Mouse (Mus musculus): ENCODE results near the gene Tesk2. TPM values are rescaled to one million over a fixed set of nuclear protein-coding genes. Genes with fewer than 3 reads are reported as not detected.

Gene Tesk2
- total and polyA plus RNA-seq, 3 experiments, result 3.5 to 7.0 (median 5.8) TPM

DNA sequence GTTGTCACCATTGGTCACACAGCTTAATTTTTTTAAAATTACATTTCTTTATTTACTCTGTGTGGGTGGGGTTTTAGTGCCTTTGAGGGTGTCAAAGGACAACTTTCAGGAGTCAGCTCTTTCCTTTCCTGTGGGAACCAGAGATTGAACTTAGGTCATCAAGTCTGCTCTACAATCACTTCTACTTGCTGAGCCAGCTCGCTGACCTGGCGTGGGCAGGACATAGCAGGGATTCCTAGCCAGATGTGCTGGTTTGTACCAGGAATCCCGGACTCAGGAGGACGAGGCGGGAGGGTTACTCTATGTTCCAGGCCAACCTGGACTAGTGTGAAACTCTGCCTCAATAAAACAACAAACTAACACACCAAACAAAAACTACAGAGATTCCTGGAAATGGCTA is 11.6 kb downstream of the Tesk2 start:
- no peak overlapping the region for H3K9ac ChIP-seq (ENCODE audit: insufficient read depth, low read depth)
- no peak overlapping the region for H3K27ac ChIP-seq (ENCODE audit: insufficient read depth, low read depth)
- no peaks in the 10 kb centered on the region for H3K79me2 ChIP-seq (replicated peaks; ENCODE audit: control insufficient read depth, extremely low read depth, insufficient read depth, poor library complexity, severe bottlenecking)
- dilution Hi-C loops (cut with MboI; ENCODE audit: extremely low pct_ligation_motif_present, extremely low pct_unique_long_range_greater_than_20kb, low sequenced_read_pairs) (no loop called here), in situ Hi-C loops (cut with MboI; ENCODE audit: low pct_ligation_motif_present, low pct_unique_long_range_greater_than_20kb, low sequenced_read_pairs) (no loop called here)
- no peak overlapping the region for H3K4me2 ChIP-seq (ENCODE audit: insufficient read depth, low read depth, poor library complexity, severe bottlenecking)
- H3K36me3 ChIP-seq (replicated peaks in 1 of 2; ENCODE audit: control insufficient read depth in 1 of 2, insufficient read depth in 1 of 2, low read length in 1 of 2), result no peaks in the 10 kb centered on the region
- no peaks in the 10 kb centered on the region for H3K4me1 ChIP-seq (ENCODE audit: control insufficient read depth in 1 of 2, insufficient read depth in 2 of 2)
- no peaks in the 10 kb centered on the region for H3K27me3 ChIP-seq (replicated peaks)
- no peak for DNase-seq (ENCODE audit: extremely low read depth)
- no peak overlapping the region for H3K4me3 ChIP-seq (replicated peaks in 1 of 3; ENCODE audit: low read depth in 2 of 3, low read length in 2 of 3, poor library complexity in 1 of 3)
- no peaks in the 10 kb centered on the region for H3K9me3 ChIP-seq (replicated peaks; ENCODE audit: low read length)
- no peak for TF ChIP-seq MXI1 (IDR thresholded peaks at IDR 0.05; ENCODE audit: low read depth, low read length)
- TF ChIP-seq ZC3H11A (IDR thresholded peaks at IDR 0.05; ENCODE audit: low read depth, low read length), result no peak
- TF ChIP-seq CHD2 (IDR thresholded peaks at IDR 0.05; ENCODE audit: low read length), result no peak
- TF ChIP-seq TCF12 (IDR thresholded peaks at IDR 0.05; ENCODE audit: low read depth, low read length), result no peak
- TF ChIP-seq ZMIZ1 (IDR thresholded peaks at IDR 0.05; ENCODE audit: low read depth, low read length), result no peak
- no peak for TF ChIP-seq MEF2A (IDR thresholded peaks at IDR 0.05; ENCODE audit: borderline replicate concordance, low read depth, low read length)
- TF ChIP-seq RAD21 (IDR thresholded peaks at IDR 0.05; ENCODE audit: low read depth, low read length), result no peak
- no peak for TF ChIP-seq POLR2AphosphoS2 (IDR thresholded peaks at IDR 0.05; ENCODE audit: low read depth, low read length)
- TF ChIP-seq TBP (conservative IDR thresholded peaks at IDR 0.05; ENCODE audit: low read depth, low read length), result no peak
- no peak for TF ChIP-seq MYC (IDR thresholded peaks at IDR 0.05; ENCODE audit: low read depth, low read length)
- no peak for TF ChIP-seq E2F4 (IDR thresholded peaks at IDR 0.05; ENCODE audit: insufficient replicate concordance, low read depth, low read length)
- no peak for TF ChIP-seq ETS1 (conservative IDR thresholded peaks at IDR 0.05; ENCODE audit: low read depth, low read length)
- TF ChIP-seq BHLHE40 (IDR thresholded peaks at IDR 0.05; ENCODE audit: low read depth, low read length), result no peak
- no peak for TF ChIP-seq PAX5 (IDR thresholded peaks at IDR 0.05; ENCODE audit: low read length)
- TF ChIP-seq GABPA (IDR thresholded peaks at IDR 0.05; ENCODE audit: insufficient replicate concordance, low read depth, low read length), result no peak
- no peak for TF ChIP-seq JUND (conservative IDR thresholded peaks at IDR 0.05; ENCODE audit: low read depth, low read length)
- TF ChIP-seq SIN3A (IDR thresholded peaks at IDR 0.05; ENCODE audit: low read length), result no peak
- TF ChIP-seq MAX (IDR thresholded peaks at IDR 0.05; ENCODE audit: low read length), result no peak
- no peak for TF ChIP-seq ZNF384 (IDR thresholded peaks at IDR 0.05; ENCODE audit: low read depth, low read length)

DNA sequence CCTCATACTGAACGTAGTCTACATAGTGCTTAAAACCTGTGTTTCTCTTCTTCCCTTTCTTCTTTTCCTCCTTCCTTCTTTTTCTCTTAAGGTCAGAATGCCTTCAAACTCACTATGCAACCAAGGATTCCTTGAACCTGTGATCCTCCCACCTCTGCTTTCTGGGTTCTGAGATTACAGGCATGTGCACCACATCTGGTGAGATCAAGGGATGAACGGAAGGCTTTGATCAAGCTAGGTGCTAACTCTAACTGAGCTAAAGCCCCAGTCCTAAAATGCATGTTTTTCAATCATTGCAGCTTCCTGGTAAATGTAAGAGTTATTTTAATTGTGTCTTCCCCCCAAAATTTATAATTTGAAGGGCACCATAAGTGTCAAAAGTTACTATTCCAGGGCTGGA is 14.2 kb downstream of the Tesk2 start:
- Histone ChIP-seq H3K9me3 (replicated peaks; ENCODE audit: low read length) (no peaks in the 10 kb centered on the region), H3K36me3 (replicated peaks in 1 of 2; ENCODE audit: control insufficient read depth in 1 of 2, insufficient read depth in 1 of 2, low read length in 1 of 2) (no peaks in the 10 kb centered on the region), H3K27ac (ENCODE audit: insufficient read depth, low read depth) (no peak overlapping the region), H3K4me2 (ENCODE audit: insufficient read depth, low read depth, poor library complexity, severe bottlenecking) (no peak overlapping the region), H3K4me3 (replicated peaks in 1 of 3; ENCODE audit: low read depth in 2 of 3, low read length in 2 of 3, poor library complexity in 1 of 3) (no peak overlapping the region), H3K27me3 (replicated peaks) (no peaks in the 10 kb centered on the region), H3K9ac (ENCODE audit: insufficient read depth, low read depth) (no peak overlapping the region), H3K79me2 (replicated peaks; ENCODE audit: control insufficient read depth, extremely low read depth, insufficient read depth, poor library complexity, severe bottlenecking) (no peaks in the 10 kb centered on the region), H3K4me1 (ENCODE audit: control insufficient read depth in 1 of 2, insufficient read depth in 2 of 2) (no peaks in the 10 kb centered on the region)
- dilution Hi-C loops (cut with MboI; ENCODE audit: extremely low pct_ligation_motif_present, extremely low pct_unique_long_range_greater_than_20kb, low sequenced_read_pairs), result no loop called here
- DNase-seq (ENCODE audit: extremely low read depth), result no peak
- in situ Hi-C loops (cut with MboI; ENCODE audit: low pct_ligation_motif_present, low pct_unique_long_range_greater_than_20kb, low sequenced_read_pairs), result no loop called here
- TF ChIP-seq CTCF (conservative IDR thresholded peaks at IDR 0.05 in 1 of 2, IDR thresholded peaks at IDR 0.05 in 1 of 2; ENCODE audit: low read depth in 2 of 2, low read length in 2 of 2), result no peak
- TF ChIP-seq JUND (conservative IDR thresholded peaks at IDR 0.05; ENCODE audit: low read depth, low read length), result no peak
- no peak for TF ChIP-seq MXI1 (IDR thresholded peaks at IDR 0.05; ENCODE audit: low read depth, low read length)
- TF ChIP-seq NRF1 (IDR thresholded peaks at IDR 0.05; ENCODE audit: low read depth, low read length), result no peak
- TF ChIP-seq ZMIZ1 (IDR thresholded peaks at IDR 0.05; ENCODE audit: low read depth, low read length), result no peak
- TF ChIP-seq SIN3A (IDR thresholded peaks at IDR 0.05; ENCODE audit: low read length), result no peak
- no peak for TF ChIP-seq UBTF (IDR thresholded peaks at IDR 0.05; ENCODE audit: low read depth, low read length)
- TF ChIP-seq RCOR1 (conservative IDR thresholded peaks at IDR 0.05; ENCODE audit: low read depth, low read length), result no peak
- TF ChIP-seq ZKSCAN1 (IDR thresholded peaks at IDR 0.05; ENCODE audit: borderline replicate concordance, low read depth, low read length), result no peak
- TF ChIP-seq ZNF384 (IDR thresholded peaks at IDR 0.05; ENCODE audit: low read depth, low read length), result no peak
- no peak for TF ChIP-seq POLR2A (IDR thresholded peaks at IDR 0.05; ENCODE audit: low read depth, low read length)
- TF ChIP-seq ETS1 (conservative IDR thresholded peaks at IDR 0.05; ENCODE audit: low read depth, low read length), result no peak
- TF ChIP-seq E2F4 (IDR thresholded peaks at IDR 0.05; ENCODE audit: insufficient replicate concordance, low read depth, low read length), result no peak
- no peak for TF ChIP-seq CHD1 (IDR thresholded peaks at IDR 0.05; ENCODE audit: low read depth, low read length)
- no peak for TF ChIP-seq TCF12 (IDR thresholded peaks at IDR 0.05; ENCODE audit: low read depth, low read length)
- TF ChIP-seq RAD21 (IDR thresholded peaks at IDR 0.05; ENCODE audit: low read depth, low read length), result no peak
- TF ChIP-seq HCFC1 (IDR thresholded peaks at IDR 0.05; ENCODE audit: low read depth, low read length), result no peak
- no peak for TF ChIP-seq NELFE (IDR thresholded peaks at IDR 0.05; ENCODE audit: low read depth, low read length)
- TF ChIP-seq ZC3H11A (IDR thresholded peaks at IDR 0.05; ENCODE audit: low read depth, low read length), result no peak
